Mouse (Mus musculus): ENCODE results near the gene P2ry14. TPM values are rescaled to one million over a fixed set of nuclear protein-coding genes. Genes with fewer than 3 reads are reported as not detected.
"Not testable (repeated sequence)": the region's sequence is repeated elsewhere in the genome, so short reads cannot be mapped to it uniquely, and the experiment has no call there.

The P2ry14 gene
- total RNA-seq, 2 experiments from 2014 or later = 6.0 to 6.7 TPM

GRCm38 (mm10) chr3:59113973-59114517 lies 39.4 kb downstream of the P2ry14 start:
- intact Hi-C loops (cut with DNase I) = loop anchor here (2.0 kb wide), 1 partner anchor 33 kb away; no protein-coding TSS in a partner anchor
- DNase-seq = peak; percentile 38 to 48

- intact Hi-C loops (cut with DNase I) = loop anchor here (2.0 kb wide), 1 partner anchor 32 kb away; no protein-coding TSS in a partner anchor
- not testable (repeated sequence) for DNase-seq
Observed at GRCm38 (mm10) chr3:59113291-59113690, 40.1 kb downstream of the P2ry14 start.

- intact Hi-C loops (cut with DNase I) = loop anchor here (2.0 kb wide), 1 partner anchor 31 kb away; no protein-coding TSS in a partner anchor
- no peak for DNase-seq
Observed at GRCm38 (mm10) chr3:59111944-59112343, 41.5 kb downstream of the P2ry14 start.

- intact Hi-C loops (cut with DNase I); DNase-seq: not testable (repeated sequence)
Observed at GRCm38 (mm10) chr3:59109834-59110233, 43.6 kb downstream of the P2ry14 start.

GRCm38 (mm10) chr3:59107439-59107838 lies 46.0 kb downstream of the P2ry14 start:
- intact Hi-C loops (cut with DNase I) = no loop called here

GRCm38 (mm10) chr3:59104462-59104861 lies 49.0 kb downstream of the P2ry14 start:
- DNase-seq = no peak
- intact Hi-C loops (cut with DNase I) = no loop called here

More at GRCm38 (mm10) chr3:59107439-59107838, 46.0 kb downstream of the P2ry14 start:
- no peak for DNase-seq

- intact Hi-C loops (cut with DNase I) = no loop called here
- no peak for DNase-seq
Observed at GRCm38 (mm10) chr3:59102146-59102545, 51.3 kb downstream of the P2ry14 start.

- intact Hi-C loops (cut with DNase I) = no loop called here
- no peak for DNase-seq
Observed at GRCm38 (mm10) chr3:59101218-59101986, 52.0 kb downstream of the P2ry14 start, which contains the start of gene Gpr171. TSS of gene Gpr171 (minus strand) at chr3:59101821.

GRCm38 (mm10) chr3:59098540-59098939 lies 54.9 kb downstream of the P2ry14 start:
- intact Hi-C loops (cut with DNase I) = no loop called here

GRCm38 (mm10) chr3:59097421-59097820 lies 56.0 kb downstream of the P2ry14 start:
- no peak for DNase-seq
- intact Hi-C loops (cut with DNase I) = no loop called here

More at GRCm38 (mm10) chr3:59098540-59098939, 54.9 kb downstream of the P2ry14 start:
- no peak for DNase-seq

- intact Hi-C loops (cut with DNase I) = no loop called here
- no peak for DNase-seq
Observed at GRCm38 (mm10) chr3:59092702-59093101, 60.7 kb downstream of the P2ry14 start.

GRCm38 (mm10) chr3:59080919-59081318 lies 72.5 kb downstream of the P2ry14 start:
- no peak for DNase-seq
- intact Hi-C loops (cut with DNase I) = loop anchor here (2.0 to 5.0 kb wide), 2 partner anchors 32 to 86 kb away; no protein-coding TSS in a partner anchor

- intact Hi-C loops (cut with DNase I) = loop anchor here (2.0 to 5.0 kb wide), 2 partner anchors 32 to 87 kb away; no protein-coding TSS in a partner anchor
- no peak for DNase-seq
Observed at GRCm38 (mm10) chr3:59080293-59080916, 73.0 kb downstream of the P2ry14 start.

GRCm38 (mm10) chr3:59079327-59079726 lies 74.1 kb downstream of the P2ry14 start:
- peak; percentile 50 to 59 for DNase-seq
- intact Hi-C loops (cut with DNase I) = loop anchor here (2.0 to 10.0 kb wide), 3 partner anchors 129 to 1028 kb away; no protein-coding TSS in a partner anchor

- no peak for DNase-seq
- intact Hi-C loops (cut with DNase I) = loop anchor here (2.0 to 10.0 kb wide), 3 partner anchors 130 to 1029 kb away; no protein-coding TSS in a partner anchor
Observed at GRCm38 (mm10) chr3:59078585-59078984, 74.8 kb downstream of the P2ry14 start.

GRCm38 (mm10) chr3:59077278-59077677 lies 76.1 kb downstream of the P2ry14 start:
- DNase-seq = peak; percentile 7 to 45
- intact Hi-C loops (cut with DNase I) = loop anchor here (5.0 to 10.0 kb wide), 2 partner anchors 668 to 1030 kb away; no protein-coding TSS in a partner anchor

GRCm38 (mm10) chr3:59069071-59069470 lies 84.3 kb downstream of the P2ry14 start:
- DNase-seq; intact Hi-C loops (cut with DNase I): not testable (repeated sequence)

GRCm38 (mm10) chr3:59066558-59067294 lies 86.7 kb downstream of the P2ry14 start:
- intact Hi-C loops (cut with DNase I) = no loop called here
- DNase-seq = peak; percentile 14 to 23

- no peak for DNase-seq
- intact Hi-C loops (cut with DNase I) = no loop called here
Observed at GRCm38 (mm10) chr3:59065937-59066336, 87.5 kb downstream of the P2ry14 start.
